Mouse (Mus musculus) lung, adult 2 months (tissue): ENCODE results near the gene Oard1.

ENCODE experiments used
- CTCF ChIP-seq: fragments of 200-500 bp; IDR thresholded peaks from 2 replicates; pipeline ENCODE4 v1.5.1; 2011; ENCODE audit warnings: mild to moderate bottlenecking, low read length, control low read depth; ENCODE audit not compliant: insufficient read depth
- POLR2A ChIP-seq: fragments of 200-500 bp; IDR thresholded peaks from 2 replicates; pipeline ENCODE4 v1.6.1; 2011; ENCODE audit warnings: low read depth, mild to moderate bottlenecking, control low read depth, low read length, borderline replicate concordance; ENCODE audit errors: extremely low read depth

GRCm38 (mm10) chr17:48451753-48452444, 42.1 kb downstream of the Oard1 start:
- no peak for TF ChIP-seq POLR2A
- no peak for TF ChIP-seq CTCF
